Mouse (Mus musculus) CH12.LX (cell line): ENCODE data around the gene Ick. TPM values are rescaled to one million over a fixed set of nuclear protein-coding genes. Genes with fewer than 3 reads are reported as not detected.

Source experiments
- DNase-seq: peaks from one replicate; pipeline ENCODE4 v3.0.0-alpha.2; 2013; ENCODE audit errors: extremely low read depth
- H3K27ac ChIP-seq: 2 replicates; pipeline ENCODE4 v1.5.1; 2012; ENCODE audit warnings: low read depth, mild to moderate bottlenecking, control low read depth, moderate library complexity; ENCODE audit not compliant: insufficient read depth
- H3K27me3 ChIP-seq: replicated peaks from 2 replicates; pipeline ENCODE3; 2012; ENCODE audit warnings: inconsistent platforms
- H3K36me3 ChIP-seq, 2 experiments: replicated peaks in 1 of 2; 2 replicates each; pipeline versions ENCODE3 to v1.6.1; 2012; ENCODE audit warnings: inconsistent platforms in 1 of 2, low read length in 1 of 2, mild to moderate bottlenecking in 1 of 2, mixed read lengths in 1 of 2, moderate library complexity in 1 of 2; ENCODE audit not compliant: control insufficient read depth in 1 of 2, insufficient read depth in 1 of 2
- H3K4me1 ChIP-seq, 2 experiments: 2 replicates each; pipeline ENCODE4 v1.6.1; 2012; ENCODE audit warnings: inconsistent platforms in 1 of 2, moderate library complexity in 1 of 2; ENCODE audit not compliant: insufficient read depth in 2 of 2, control insufficient read depth in 1 of 2
- H3K4me2 ChIP-seq: 2 replicates; pipeline ENCODE4 v1.6.1; 2012; ENCODE audit warnings: low read depth, mild to moderate bottlenecking, control low read depth; ENCODE audit not compliant: poor library complexity, insufficient read depth, severe bottlenecking
- H3K4me3 ChIP-seq, 3 experiments: fragments of 150-350 bp in 1 of 3; sonication (generic) in 1 of 3; replicated peaks in 1 of 3; 2 replicates each; pipeline versions ENCODE3 to v1.5.1; 2011 to 2012; ENCODE audit warnings: low read depth in 2 of 3, low read length in 2 of 3, mild to moderate bottlenecking in 2 of 3, moderate library complexity in 2 of 3, control low read depth in 1 of 3, improper control_type of control experiment in 1 of 3, inconsistent platforms in 1 of 3, mixed read lengths in 1 of 3; ENCODE audit not compliant: poor library complexity in 1 of 3
- H3K79me2 ChIP-seq: replicated peaks from 2 replicates; pipeline ENCODE4 v1.6.1; 2012; ENCODE audit warnings: mild to moderate bottlenecking, moderate library complexity; ENCODE audit not compliant: control insufficient read depth, poor library complexity, insufficient read depth, severe bottlenecking; ENCODE audit errors: extremely low read depth
- H3K9ac ChIP-seq: 2 replicates; pipeline ENCODE4 v1.6.1; 2012; ENCODE audit warnings: low read depth, mild to moderate bottlenecking, control low read depth, moderate library complexity; ENCODE audit not compliant: insufficient read depth
- H3K9me3 ChIP-seq: replicated peaks from 2 replicates; pipeline ENCODE3; 2012; ENCODE audit warnings: low read length, inconsistent platforms, mixed read lengths
- BHLHE40 ChIP-seq: IDR thresholded peaks from 2 replicates; pipeline ENCODE4 v1.6.1; 2011; ENCODE audit warnings: mild to moderate bottlenecking, low read depth, low read length, improper control_type of control experiment
- CHD1 ChIP-seq: IDR thresholded peaks from 2 replicates; pipeline ENCODE4 v1.6.1; 2012; ENCODE audit warnings: low read depth, low read length, improper control_type of control experiment, inconsistent platforms
- CHD2 ChIP-seq: IDR thresholded peaks from 2 replicates; pipeline ENCODE4 v1.6.1; 2011; ENCODE audit warnings: low read length, improper control_type of control experiment
- CTCF ChIP-seq, 2 experiments: IDR thresholded peaks in 1 of 2; conservative IDR thresholded peaks in 1 of 2; 2 replicates each; pipeline ENCODE4 v1.5.1; 2011 to 2012; ENCODE audit warnings: low read depth in 2 of 2, low read length in 2 of 2, improper control_type of control experiment in 1 of 2, inconsistent platforms in 1 of 2, mild to moderate bottlenecking in 1 of 2, moderate library complexity in 1 of 2
- E2F4 ChIP-seq: IDR thresholded peaks from 2 replicates; pipeline ENCODE4 v1.6.1; 2011; ENCODE audit warnings: low read depth, low read length, improper control_type of control experiment; ENCODE audit not compliant: insufficient replicate concordance
- ELF1 ChIP-seq: IDR thresholded peaks from 2 replicates; pipeline ENCODE4 v1.6.1; 2014; ENCODE audit warnings: low read depth, mild to moderate bottlenecking, inconsistent platforms, low read length, improper control_type of control experiment
- EP300 ChIP-seq: IDR thresholded peaks from 2 replicates; pipeline ENCODE4 v1.6.1; 2011; ENCODE audit warnings: low read length, improper control_type of control experiment
- ETS1 ChIP-seq: conservative IDR thresholded peaks from 2 replicates; pipeline ENCODE4 v1.6.1; 2012; ENCODE audit warnings: low read depth, mild to moderate bottlenecking, inconsistent platforms, low read length, improper control_type of control experiment, moderate library complexity
- GABPA ChIP-seq: IDR thresholded peaks from 2 replicates; pipeline ENCODE4 v1.6.1; 2012; ENCODE audit warnings: low read depth, low read length, improper control_type of control experiment, inconsistent platforms; ENCODE audit not compliant: insufficient replicate concordance
- HCFC1 ChIP-seq: IDR thresholded peaks from 2 replicates; pipeline ENCODE4 v1.6.1; 2012; ENCODE audit warnings: low read depth, mild to moderate bottlenecking, inconsistent platforms, low read length, improper control_type of control experiment
- IRF4 ChIP-seq: IDR thresholded peaks from 2 replicates; pipeline ENCODE4 v1.6.1; 2014; ENCODE audit warnings: low read depth, mild to moderate bottlenecking, inconsistent platforms, low read length, improper control_type of control experiment
- JUN ChIP-seq: IDR thresholded peaks from 2 replicates; pipeline ENCODE4 v1.6.1; 2011; ENCODE audit warnings: low read depth, mild to moderate bottlenecking, low read length, improper control_type of control experiment, moderate library complexity; ENCODE audit not compliant: insufficient read depth
- JUND ChIP-seq: conservative IDR thresholded peaks from 2 replicates; pipeline ENCODE4 v1.6.1; 2011; ENCODE audit warnings: low read depth, low read length, improper control_type of control experiment
- KAT2A ChIP-seq: IDR thresholded peaks from 2 replicates; pipeline ENCODE4 v1.6.1; 2012; ENCODE audit warnings: low read length, improper control_type of control experiment, inconsistent platforms; ENCODE audit not compliant: insufficient replicate concordance
- MAFK ChIP-seq: IDR thresholded peaks from 2 replicates; pipeline ENCODE4 v1.6.1; 2011; ENCODE audit warnings: low read length, improper control_type of control experiment; ENCODE audit not compliant: insufficient replicate concordance
- MAX ChIP-seq: IDR thresholded peaks from 2 replicates; pipeline ENCODE4 v1.6.1; 2011; ENCODE audit warnings: low read length, improper control_type of control experiment
- MAZ ChIP-seq: IDR thresholded peaks from 2 replicates; pipeline ENCODE4 v1.6.1; 2012; ENCODE audit warnings: low read depth, mild to moderate bottlenecking, inconsistent platforms, low read length, improper control_type of control experiment, moderate library complexity
- MEF2A ChIP-seq: IDR thresholded peaks from 2 replicates; pipeline ENCODE4 v1.6.1; 2014; ENCODE audit warnings: low read depth, mild to moderate bottlenecking, inconsistent platforms, low read length, improper control_type of control experiment, borderline replicate concordance
- MXI1 ChIP-seq: IDR thresholded peaks from 2 replicates; pipeline ENCODE4 v1.6.1; 2011; ENCODE audit warnings: mild to moderate bottlenecking, low read depth, low read length, improper control_type of control experiment
- MYC ChIP-seq: IDR thresholded peaks from 2 replicates; pipeline ENCODE4 v1.6.1; 2011; ENCODE audit warnings: low read depth, mild to moderate bottlenecking, improper control_type of control experiment, low read length
- NELFE ChIP-seq: IDR thresholded peaks from 2 replicates; pipeline ENCODE4 v1.6.1; 2011; ENCODE audit warnings: low read depth, low read length, improper control_type of control experiment
- NRF1 ChIP-seq: IDR thresholded peaks from 2 replicates; pipeline ENCODE4 v1.6.1; 2014; ENCODE audit warnings: low read depth, mild to moderate bottlenecking, inconsistent platforms, low read length, improper control_type of control experiment, moderate library complexity
- PAX5 ChIP-seq: IDR thresholded peaks from 2 replicates; pipeline ENCODE4 v1.6.1; 2012; ENCODE audit warnings: low read length, inconsistent platforms, mixed read lengths
- POLR2A ChIP-seq: IDR thresholded peaks from 2 replicates; pipeline ENCODE4 v1.6.1; 2011; ENCODE audit warnings: low read depth, mild to moderate bottlenecking, improper control_type of control experiment, low read length
- POLR2AphosphoS2 ChIP-seq: IDR thresholded peaks from 2 replicates; pipeline ENCODE4 v1.6.1; 2011; ENCODE audit warnings: low read depth, low read length, improper control_type of control experiment
- RAD21 ChIP-seq: IDR thresholded peaks from 2 replicates; pipeline ENCODE4 v1.6.1; 2011; ENCODE audit warnings: low read depth, mild to moderate bottlenecking, low read length, improper control_type of control experiment, moderate library complexity
- RCOR1 ChIP-seq: conservative IDR thresholded peaks from 2 replicates; pipeline ENCODE4 v1.6.1; 2012; ENCODE audit warnings: low read depth, mild to moderate bottlenecking, inconsistent platforms, low read length, improper control_type of control experiment
- SIN3A ChIP-seq: IDR thresholded peaks from 2 replicates; pipeline ENCODE4 v1.6.1; 2012; ENCODE audit warnings: low read length, improper control_type of control experiment, inconsistent platforms
- SMC3 ChIP-seq: IDR thresholded peaks from 2 replicates; pipeline ENCODE4 v1.6.1; 2011; ENCODE audit warnings: low read depth, low read length, improper control_type of control experiment
- TBP ChIP-seq: conservative IDR thresholded peaks from 2 replicates; pipeline ENCODE4 v1.6.1; 2011; ENCODE audit warnings: low read depth, low read length, improper control_type of control experiment
- TCF12 ChIP-seq: IDR thresholded peaks from 2 replicates; pipeline ENCODE4 v1.6.1; 2014; ENCODE audit warnings: low read depth, mild to moderate bottlenecking, inconsistent platforms, low read length, improper control_type of control experiment
- UBTF ChIP-seq: IDR thresholded peaks from 2 replicates; pipeline ENCODE4 v1.6.1; 2012; ENCODE audit warnings: low read depth, mild to moderate bottlenecking, inconsistent platforms, low read length, improper control_type of control experiment, moderate library complexity
- USF1 ChIP-seq: IDR thresholded peaks from 2 replicates; pipeline ENCODE4 v1.6.1; 2014; ENCODE audit warnings: low read depth, mild to moderate bottlenecking, inconsistent platforms, low read length, improper control_type of control experiment
- USF2 ChIP-seq: conservative IDR thresholded peaks from 2 replicates; pipeline ENCODE4 v1.6.1; 2011; ENCODE audit warnings: low read depth, low read length, improper control_type of control experiment
- ZC3H11A ChIP-seq: IDR thresholded peaks from 2 replicates; pipeline ENCODE4 v1.6.1; 2012; ENCODE audit warnings: low read depth, mild to moderate bottlenecking, inconsistent platforms, low read length, improper control_type of control experiment
- ZKSCAN1 ChIP-seq: IDR thresholded peaks from 2 replicates; pipeline ENCODE4 v1.6.1; 2012; ENCODE audit warnings: low read depth, inconsistent platforms, low read length, improper control_type of control experiment, borderline replicate concordance
- ZMIZ1 ChIP-seq: IDR thresholded peaks from 2 replicates; pipeline ENCODE4 v1.6.1; 2012; ENCODE audit warnings: low read depth, mild to moderate bottlenecking, inconsistent platforms, low read length, improper control_type of control experiment
- ZNF384 ChIP-seq: IDR thresholded peaks from 2 replicates; pipeline ENCODE4 v1.6.1; 2012; ENCODE audit warnings: low read depth, low read length, improper control_type of control experiment, inconsistent platforms
- dilution Hi-C: fragments of 300-500 bp; cut with MboI; formaldehyde crosslinking; loops from 2 replicates; pipeline ENCODE4 v1.14.3; 2020; ENCODE audit warnings: low sequenced_read_pairs; ENCODE audit not compliant: extremely low pct_unique_long_range_greater_than_20kb, extremely low pct_ligation_motif_present
- in situ Hi-C: fragments of 300-500 bp; cut with MboI; formaldehyde crosslinking; loops from 3 replicates; pipeline ENCODE4 v1.14.3; 2019; ENCODE audit warnings: low sequenced_read_pairs, low pct_ligation_motif_present, low pct_unique_long_range_greater_than_20kb, mixed read lengths
- polyA plus RNA-seq: library from polyadenylated mRNA; unstranded; fragments of >175 nt; gene quantifications from 2 replicates; pipeline ENCODE4 v1.2.1, GENCODE M21; 2012; ENCODE audit warnings: low read depth; ENCODE audit not compliant: insufficient read length
- total RNA-seq, 2 experiments: library from RNA; depleted of rRNA; stranded (reverse); fragments of 300-350 nt in 1 of 2; fragments of >200 nt in 1 of 2; gene quantifications; 2 replicates each; pipeline ENCODE4 v1.2.3; 2012 to 2014

Ick gene
- total and polyA plus RNA-seq, 3 experiments = 4.5 to 7.1 (median 4.8) TPM

DNA sequence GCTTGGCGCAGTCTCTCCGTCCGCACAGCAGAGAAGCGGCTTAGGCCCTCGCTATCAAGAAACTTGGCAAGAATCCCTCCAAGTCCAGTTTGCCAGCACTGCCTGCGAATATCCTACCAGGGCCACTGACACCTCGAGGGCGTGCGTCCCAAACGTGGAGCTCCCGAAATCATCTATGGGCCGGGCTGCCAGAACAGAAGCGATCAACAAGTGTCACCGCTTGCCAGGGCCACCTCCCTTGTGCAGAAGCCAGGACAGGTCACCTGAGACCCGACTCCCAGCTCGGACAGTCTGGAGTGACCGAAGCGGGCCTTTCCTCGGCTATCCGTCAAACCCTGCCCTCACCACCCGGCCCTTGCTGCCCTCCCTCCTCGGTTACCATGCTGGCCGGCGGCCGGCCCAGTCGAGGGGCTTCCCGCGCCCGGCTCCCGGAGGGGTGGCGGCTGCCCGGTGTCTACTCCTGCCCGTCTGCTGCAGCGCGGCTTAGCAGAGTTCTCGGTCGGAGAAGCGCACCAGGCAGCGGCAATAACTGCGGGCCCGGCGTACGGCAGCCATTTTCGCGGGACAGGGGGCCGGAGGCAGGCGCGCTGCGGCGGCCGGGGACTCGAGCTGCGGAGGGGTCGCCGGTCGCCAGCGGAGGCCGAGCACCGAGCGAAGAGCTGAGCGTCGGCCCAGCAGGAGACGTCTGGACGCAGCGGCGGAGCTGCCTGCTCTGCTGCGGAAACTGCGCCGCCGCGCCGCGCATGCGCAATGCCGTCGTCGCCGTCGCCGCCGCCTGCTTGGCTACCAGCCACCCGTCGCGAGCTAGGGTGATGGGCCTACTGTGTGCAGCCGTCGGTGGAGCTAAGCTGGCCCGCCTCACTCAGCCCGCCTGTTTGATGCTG, 838 bp upstream of the Ick start:
- Histone ChIP-seq H3K9me3 (no peaks in the 10 kb centered on the region), H3K27me3 (no peaks in the 10 kb centered on the region), H3K4me1 (peaks cover 4 to 46% of the 10 kb centered on the region in 2 experiments; a peak in 3 of 4 replicates), H3K4me2 (peak overlapping the region; percentile 52), H3K4me3 (peak overlapping the region; percentile 75 to 88 (median 88)), H3K36me3 (peaks cover 2 to 19% of the 10 kb centered on the region in 2 experiments), H3K27ac (peak overlapping the region; percentile 76), H3K79me2 (no peaks in the 10 kb centered on the region; the same call in 1 of the 2 replicates), H3K9ac (peak overlapping the region; percentile 86)
- TF ChIP-seq CHD2 (no peak), BHLHE40 (peak; percentile 58; the same call in 1 of the 2 replicates), CHD1 (no peak), CTCF (conservative IDR thresholded peaks at IDR 0.05 in 1 of 2, IDR thresholded peaks at IDR 0.05 in 1 of 2; ENCODE audit: low read depth in 2 of 2, low read length in 2 of 2) (no peak), PAX5 (no peak), ELF1 (peak; percentile 47; the same call in 1 of the 2 replicates), MYC (no peak), MAFK (no peak), SIN3A (peak; percentile 44; the same call in 1 of the 2 replicates), MAX (0 out of 2 replicates have a peak, but pooled peaks have one; percentile 8), POLR2AphosphoS2 (no peak), ZMIZ1 (no peak; the same call in 1 of the 2 replicates), POLR2A (peak; percentile 75), ZC3H11A (no peak), JUN (no peak), NRF1 (peak; percentile 97), TBP (0 out of 2 replicates have a peak, but pooled peaks have one; percentile 10), MXI1 (peak; percentile 72), E2F4 (no peak), TCF12 (peak; percentile 67; the same call in 1 of the 2 replicates), KAT2A (no peak), EP300 (0 out of 2 replicates have a peak, but pooled peaks have one; percentile 34), ZNF384 (no peak), USF1 (no peak), JUND (no peak), SMC3 (no peak), MEF2A (no peak), RAD21 (no peak), ZKSCAN1 (peak; percentile 99), RCOR1 (no peak), HCFC1 (no peak), USF2 (no peak), GABPA (no peak), MAZ (no peak), IRF4 (no peak), UBTF (peak; percentile 55; the same call in 1 of the 2 replicates), NELFE (peak; percentile 88), ETS1 (no peak)
- in situ Hi-C loops = no loop called here
- dilution Hi-C loops = no loop called here
- peak; percentile 75 for DNase-seq
